Mouse (Mus musculus): ENCODE results near the gene Msh5. TPM values are rescaled to one million over a fixed set of nuclear protein-coding genes. Genes with fewer than 3 reads are reported as not detected.
"Not testable (repeated sequence)": the region's sequence is repeated elsewhere in the genome, so short reads cannot be mapped to it uniquely, and the experiment has no call there.

The Msh5 gene
- total RNA-seq, 2 experiments from 2014 or later, result 36.9 to 50.9 TPM

- no peak for ATAC-seq (replicated peaks; ENCODE audit: low FRiP score, poor library complexity, severe bottlenecking)
Observed at GRCm38 (mm10) chr17:35009586-35009985, 37.0 kb downstream of the Msh5 start.

DNA sequence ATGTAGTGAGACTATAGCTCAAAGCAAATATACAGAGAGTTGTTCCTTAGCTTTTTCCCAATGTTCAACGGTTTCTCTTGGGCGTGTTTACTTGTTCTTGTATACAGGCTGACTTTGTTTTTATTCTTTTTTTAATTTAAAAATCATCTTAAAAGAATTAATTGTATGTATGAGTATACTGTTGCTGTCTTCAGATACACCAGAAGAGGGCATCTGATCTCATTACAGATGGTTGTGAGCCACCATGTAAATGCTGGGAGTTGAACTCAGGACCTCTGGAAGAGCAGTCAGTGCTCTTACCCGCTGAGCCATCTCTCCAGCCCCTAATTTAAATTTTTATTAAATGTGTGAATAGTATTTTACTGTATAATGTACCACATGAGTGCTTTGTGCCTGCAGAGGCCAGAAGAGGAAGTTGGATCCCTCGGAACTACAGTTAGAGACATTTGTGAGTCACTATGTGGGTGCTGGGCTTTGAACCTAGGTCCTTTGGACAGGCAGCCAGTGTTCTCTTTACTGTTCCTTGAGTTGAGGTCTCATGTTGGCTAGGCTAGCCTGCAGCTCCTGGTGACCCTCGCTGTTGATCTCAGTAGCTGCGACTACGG lies 39.1 kb downstream of the Msh5 start:
- ATAC-seq (replicated peaks; ENCODE audit: low FRiP score, poor library complexity, severe bottlenecking), result no peak

- not testable (repeated sequence) for ATAC-seq (replicated peaks; ENCODE audit: low FRiP score, poor library complexity, severe bottlenecking)
Observed at GRCm38 (mm10) chr17:35005902-35006301, 40.6 kb downstream of the Msh5 start.

DNA sequence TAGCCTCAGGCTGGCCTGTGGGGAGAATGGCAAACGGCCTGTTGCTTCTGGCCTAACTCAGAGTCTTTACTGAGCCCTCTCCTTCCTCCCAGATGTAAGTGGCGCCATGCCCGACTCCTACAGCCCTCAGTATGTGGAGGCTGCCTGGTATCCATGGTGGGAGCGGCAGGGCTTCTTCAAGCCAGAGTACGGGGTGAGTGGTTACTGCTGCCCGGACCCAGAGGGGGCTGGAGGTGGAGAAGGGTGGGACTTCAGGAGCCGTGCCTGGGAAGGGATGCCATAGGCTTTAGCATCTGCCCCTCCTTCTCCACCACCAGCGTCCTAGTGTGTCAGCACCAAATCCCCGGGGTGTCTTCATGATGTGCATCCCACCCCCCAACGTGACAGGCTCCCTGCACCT lies 41.4 kb downstream of the Msh5 start:
- ATAC-seq (replicated peaks; ENCODE audit: low FRiP score, poor library complexity, severe bottlenecking), result no peak

GRCm38 (mm10) chr17:35004075-35004717 lies 42.3 kb downstream of the Msh5 start:
- ATAC-seq (replicated peaks; ENCODE audit: low FRiP score, poor library complexity, severe bottlenecking), result no peak

DNA sequence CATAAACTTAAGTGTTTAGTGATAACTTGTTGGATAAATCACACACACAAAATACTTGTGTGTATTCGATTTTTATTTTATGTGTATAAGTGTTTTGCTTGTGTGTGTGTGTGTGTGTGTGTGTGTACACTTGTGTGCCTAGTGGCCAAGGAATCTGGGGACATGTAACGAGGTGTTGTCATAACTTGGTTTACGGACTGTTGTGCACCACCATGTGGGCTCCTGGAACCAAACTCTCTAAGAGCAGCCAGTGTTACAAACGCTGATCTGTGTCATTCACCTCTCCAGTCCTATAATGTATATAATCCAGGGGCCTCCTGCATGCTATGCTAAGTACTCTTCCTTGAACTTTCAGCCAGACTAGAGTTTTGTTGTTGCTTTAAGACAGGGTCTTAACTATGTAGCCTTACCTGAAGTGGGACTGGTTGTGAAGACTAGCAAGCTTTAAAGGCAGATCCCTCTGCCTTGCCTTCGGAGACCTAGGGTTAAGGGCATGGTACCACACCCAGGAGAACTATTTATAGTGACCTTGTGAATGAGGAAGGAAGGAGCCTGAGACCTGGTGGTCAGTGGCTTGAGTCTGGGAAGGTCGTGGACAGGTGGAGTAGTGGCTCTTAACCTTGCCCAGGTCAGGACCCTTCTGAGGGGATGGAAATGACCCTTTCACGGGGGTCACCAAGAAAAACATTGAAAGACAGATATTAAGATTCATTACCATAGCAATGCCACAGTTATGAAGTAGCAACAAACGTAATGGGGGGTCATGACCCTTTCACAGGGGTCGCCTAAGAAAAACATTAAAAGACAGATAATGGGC lies 43.3 kb downstream of the Msh5 start:
- ATAC-seq (replicated peaks; ENCODE audit: low FRiP score, poor library complexity, severe bottlenecking), result no peak

GRCm38 (mm10) chr17:35002153-35002865 lies 44.2 kb downstream of the Msh5 start:
- peak; percentile 67 for ATAC-seq (replicated peaks; ENCODE audit: low FRiP score, poor library complexity, severe bottlenecking)

DNA sequence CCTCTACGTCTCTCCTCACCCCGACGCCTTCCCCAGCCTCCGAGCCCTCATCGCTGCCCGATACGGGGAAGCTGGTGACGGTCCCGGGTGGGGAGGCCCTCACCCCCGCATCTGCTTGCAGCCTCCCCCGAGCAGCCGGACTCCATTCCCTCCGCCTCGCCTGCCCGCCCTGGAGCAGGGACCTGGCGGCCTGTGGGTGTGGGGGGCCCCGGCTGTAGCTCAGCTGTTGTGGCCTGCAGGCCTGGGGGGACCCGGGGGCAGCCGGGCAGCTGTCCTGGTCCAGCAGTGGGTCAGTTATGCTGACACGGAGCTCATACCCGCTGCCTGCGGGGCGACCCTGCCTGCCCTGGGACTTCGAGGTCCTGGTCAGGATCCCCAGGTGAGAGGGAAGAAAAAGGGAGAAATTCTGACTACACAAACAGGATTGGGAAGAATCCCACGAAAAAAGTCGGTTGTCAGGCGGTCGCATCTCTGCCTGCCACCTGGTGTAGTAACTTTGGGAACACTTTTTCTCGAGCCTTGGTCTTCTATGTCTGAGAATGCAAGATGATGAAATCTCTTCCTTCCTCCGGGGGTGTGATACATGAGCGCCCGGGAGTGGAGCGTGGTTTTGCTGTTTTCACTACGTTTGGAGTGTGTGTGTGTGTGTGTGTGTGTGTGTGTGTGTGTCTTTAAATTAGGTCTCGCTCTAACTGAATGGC lies 44.9 kb downstream of the Msh5 start:
- 0 out of 2 replicates have a peak, but pooled peaks have one; percentile 28 for ATAC-seq (replicated peaks; ENCODE audit: low FRiP score, poor library complexity, severe bottlenecking)

DNA sequence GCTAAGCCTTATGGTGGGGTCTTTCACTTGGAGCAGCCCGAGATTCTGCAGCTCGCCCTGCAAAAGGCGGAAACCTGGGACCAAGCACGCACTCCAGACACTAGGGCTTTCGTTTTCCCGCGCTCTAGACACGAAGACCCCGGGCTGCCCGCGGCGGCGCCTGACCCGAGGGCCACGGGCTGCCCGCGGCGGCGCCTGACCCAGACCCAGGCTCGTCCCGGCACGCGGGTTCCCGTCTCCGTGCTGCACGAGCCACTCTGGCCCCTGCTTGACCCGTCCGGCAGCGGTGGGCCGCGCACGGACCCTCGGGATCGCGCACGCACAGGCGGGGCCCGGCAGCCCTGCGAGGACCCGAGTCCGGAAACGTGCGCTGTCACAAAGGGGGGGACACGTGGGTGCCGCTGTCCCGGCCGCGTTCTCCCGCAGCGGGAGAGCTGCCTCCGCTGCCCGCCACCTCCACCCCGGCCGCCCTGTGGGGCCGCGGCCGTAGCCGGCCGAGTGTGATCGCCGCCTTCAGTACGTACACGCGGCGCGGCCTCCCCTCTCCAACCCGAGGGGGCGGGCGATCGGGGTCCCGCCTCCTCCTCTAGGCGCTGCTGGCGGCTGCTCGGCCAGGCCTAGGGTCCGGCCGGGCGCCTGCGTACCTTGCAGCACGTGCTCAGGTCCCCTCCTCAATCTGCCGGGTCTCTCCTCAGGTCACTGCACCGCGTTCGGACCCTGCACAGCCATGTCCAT lies 45.7 kb downstream of the Msh5 start, which contains the start of gene Vars:
Vars (plus strand) TSS at position 271 of the 735 bp plus-strand sequence.
- ATAC-seq (replicated peaks; ENCODE audit: low FRiP score, poor library complexity, severe bottlenecking), result peak; percentile 65

DNA sequence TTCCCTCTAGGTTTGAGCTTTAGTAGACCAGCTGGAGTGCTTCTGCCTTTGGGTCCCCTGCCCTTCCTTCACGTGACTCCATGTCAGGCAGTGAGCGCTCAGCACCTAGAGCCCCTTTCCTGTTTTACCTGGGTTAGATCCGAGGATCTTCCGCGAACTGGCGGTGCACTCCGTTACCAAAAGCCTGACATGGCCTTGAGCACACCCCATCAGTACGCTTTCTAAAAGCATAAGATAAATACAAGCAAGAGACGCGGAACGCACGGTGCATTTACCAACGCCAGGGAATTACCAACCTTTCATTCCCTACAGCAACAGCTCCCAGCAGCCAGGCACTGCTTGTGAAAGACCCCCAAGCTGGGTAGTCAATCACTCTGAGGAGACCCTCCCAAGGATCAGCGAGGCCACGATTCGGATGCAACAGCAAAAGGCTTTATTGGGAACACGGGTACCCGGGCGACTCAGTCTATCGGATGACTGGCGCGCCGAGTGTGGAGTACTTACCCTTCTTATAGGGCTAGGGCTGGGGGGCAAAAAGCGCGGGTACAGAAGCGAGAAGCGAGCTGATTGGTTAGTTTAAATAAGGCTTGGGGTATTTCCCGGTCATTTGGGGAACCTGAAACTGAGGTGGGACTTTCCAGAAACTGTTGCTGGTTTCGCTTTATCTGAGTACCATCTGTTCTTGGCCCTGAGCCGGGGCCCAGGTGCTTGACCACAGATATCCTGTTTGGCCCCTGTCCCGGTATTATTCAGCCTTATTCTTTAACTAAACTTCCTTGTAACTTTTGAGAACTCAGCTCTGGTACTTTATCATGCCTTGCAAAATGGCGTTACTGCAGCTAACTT lies 46.5 kb downstream of the Msh5 start:
- peak; percentile 8; the same call in 1 of the 2 replicates for ATAC-seq (replicated peaks; ENCODE audit: low FRiP score, poor library complexity, severe bottlenecking)

- no peak for ATAC-seq (replicated peaks; ENCODE audit: low FRiP score, poor library complexity, severe bottlenecking)
Observed at GRCm38 (mm10) chr17:34998526-34999430, 47.8 kb downstream of the Msh5 start.

- ATAC-seq (replicated peaks; ENCODE audit: low FRiP score, poor library complexity, severe bottlenecking), result no peak
Observed at GRCm38 (mm10) chr17:34997142-34997483, 49.4 kb downstream of the Msh5 start.

DNA sequence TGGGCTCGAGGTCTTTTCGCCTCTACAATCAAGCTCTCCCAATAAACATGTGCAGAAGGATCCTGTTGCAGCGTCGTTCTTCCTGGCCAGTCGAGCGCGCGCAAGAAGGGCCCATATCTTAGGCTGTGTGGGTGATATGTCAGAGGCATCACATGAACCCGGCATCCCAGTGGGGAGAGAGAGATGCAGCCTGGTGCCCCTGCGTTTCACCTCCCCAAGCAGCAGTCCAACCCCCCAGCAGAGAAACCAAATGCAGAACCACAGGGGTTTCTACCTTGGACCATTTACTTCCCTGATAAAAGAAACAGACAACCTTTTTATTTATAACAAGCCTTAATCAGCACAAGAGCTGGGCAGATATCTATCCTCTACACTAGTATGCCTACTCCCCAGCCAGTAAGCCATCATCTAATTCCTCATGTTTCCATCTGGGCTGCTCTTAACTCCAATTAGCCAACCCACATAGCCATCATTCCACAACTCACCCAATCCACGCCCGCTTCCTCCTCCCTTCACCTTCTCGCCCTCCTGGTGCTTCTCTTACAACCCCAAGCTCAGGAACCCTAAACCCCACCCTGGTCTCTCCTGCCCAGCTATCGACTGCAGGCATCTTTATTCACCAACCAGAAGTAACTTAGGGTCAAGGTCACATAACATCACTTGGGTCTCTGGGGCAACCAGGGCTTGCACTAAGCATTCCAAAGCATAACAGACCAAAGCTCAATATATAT lies 50.0 kb downstream of the Msh5 start:
- ATAC-seq (replicated peaks; ENCODE audit: low FRiP score, poor library complexity, severe bottlenecking), result peak; percentile 52; the same call in 1 of the 2 replicates

DNA sequence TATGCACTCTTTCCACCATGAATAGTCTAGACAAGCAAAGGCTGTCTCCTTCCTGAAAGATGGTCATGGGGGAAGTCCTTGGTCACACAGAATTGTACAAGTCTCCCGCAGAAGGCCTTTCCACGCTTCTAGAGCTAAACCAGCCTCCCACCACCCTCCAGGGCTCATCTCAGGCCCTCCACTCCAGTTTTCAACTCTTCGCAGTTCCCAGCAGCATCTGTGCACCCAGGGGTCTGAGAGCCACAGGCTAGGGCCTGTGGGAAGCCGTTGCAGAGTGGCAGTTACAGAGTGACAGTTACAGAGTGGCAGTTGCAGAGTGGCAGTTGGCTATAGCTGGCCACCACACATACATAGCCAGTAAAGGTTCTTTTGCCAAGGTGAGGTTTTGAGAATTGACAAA lies 50.6 kb downstream of the Msh5 start:
- not testable (repeated sequence) for ATAC-seq (replicated peaks; ENCODE audit: low FRiP score, poor library complexity, severe bottlenecking)

DNA sequence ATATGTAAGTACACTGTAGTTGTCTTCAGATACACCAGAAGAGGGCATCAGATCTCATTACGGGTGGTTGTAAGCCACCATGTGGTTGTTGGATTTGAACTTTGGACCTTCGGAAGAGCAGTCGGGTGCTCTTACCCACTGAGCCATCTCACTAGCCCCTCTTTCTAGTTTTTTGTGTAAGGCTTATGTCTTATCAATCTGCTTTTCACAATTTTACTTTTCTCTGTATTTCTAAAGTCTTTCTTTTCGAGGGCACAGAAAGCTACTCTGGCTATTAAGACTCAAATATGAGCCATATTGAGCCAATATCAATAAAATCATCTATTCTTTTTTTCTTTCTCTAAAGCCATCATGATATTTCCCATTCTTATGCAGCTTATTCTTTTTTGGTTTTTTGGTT lies 51.4 kb downstream of the Msh5 start:
- ATAC-seq (replicated peaks; ENCODE audit: low FRiP score, poor library complexity, severe bottlenecking), result not testable (repeated sequence)

DNA sequence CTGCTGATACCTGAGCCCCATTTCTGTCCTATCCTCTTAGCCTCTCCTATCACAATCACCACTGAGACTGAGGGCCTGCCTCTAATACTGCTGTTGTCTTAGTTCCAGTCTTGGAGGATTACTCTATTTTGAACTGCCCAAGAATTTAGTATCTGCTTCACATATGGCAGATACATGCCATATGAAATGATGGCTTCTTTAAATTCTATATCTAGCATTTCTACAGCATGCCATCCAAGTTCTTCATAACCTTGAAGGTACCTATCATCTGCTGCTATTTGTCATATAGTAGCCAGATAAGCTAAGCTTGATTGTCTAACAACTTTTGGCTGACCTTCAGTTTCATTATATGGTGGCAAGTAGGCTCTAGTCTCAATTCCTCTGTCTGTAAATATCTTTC lies 51.8 kb downstream of the Msh5 start:
- ATAC-seq (replicated peaks; ENCODE audit: low FRiP score, poor library complexity, severe bottlenecking), result no peak

Data from erythroid progenitor cell, adult 5-6 weeks (primary cell).